Mouse (Mus musculus): ENCODE results near the gene Prkca. TPM values are rescaled to one million over a fixed set of nuclear protein-coding genes. Genes with fewer than 3 reads are reported as not detected.

Prkca gene
- 8.2 and 8.6 TPM in 2 replicates for polyA plus RNA-seq (2015; fragmentation: Nextera tagmentation; extraction: Ambion mirVana)

DNA sequence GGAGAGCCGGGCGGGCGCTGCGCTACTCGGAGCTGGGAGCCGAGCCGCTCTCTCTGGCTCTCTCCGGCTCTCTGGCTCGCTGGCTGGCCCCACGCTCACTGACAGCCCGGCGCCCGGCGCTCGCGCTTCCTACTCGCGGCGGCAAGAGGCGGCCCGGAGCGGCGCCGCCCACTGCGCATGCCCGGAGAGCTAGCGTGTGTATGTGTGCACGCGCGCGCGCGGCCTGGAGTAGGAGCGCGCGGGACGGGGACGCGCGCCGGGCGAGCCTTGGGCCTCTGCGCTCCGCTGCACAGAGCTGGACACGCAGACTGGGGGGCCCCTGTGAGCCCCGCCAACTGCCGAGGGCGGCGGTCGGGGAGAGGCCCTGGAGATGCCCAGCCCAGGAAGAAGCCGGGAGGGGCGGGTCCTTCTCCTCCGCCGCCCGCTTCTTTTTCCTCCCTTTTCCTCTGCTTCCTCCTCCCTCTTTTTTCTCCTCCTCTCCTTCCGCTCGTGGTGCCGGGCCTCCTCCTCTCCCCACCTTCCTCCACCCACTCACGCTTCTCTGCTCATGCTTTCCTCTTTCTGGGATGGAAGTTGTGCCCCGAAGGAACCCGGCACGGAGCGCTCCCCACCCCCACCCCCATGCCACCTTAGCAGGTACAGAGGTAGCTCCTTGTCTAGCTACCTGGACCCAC, at the start of gene Prkca:
Prkca (minus strand) TSS at position 140 of the 674 bp plus-strand sequence.
- ATAC-seq (ENCODE audit: low FRiP score, low read depth), result peak; percentile 97
- Histone ChIP-seq H3K9me3 (no peaks in the 10 kb centered on the region), H3K27ac (replicated peaks) (peak within 1 kb of the TSS; percentile 91), H3K36me3 (no peaks in the 10 kb centered on the region), H3K27me3 (no peaks in the 10 kb centered on the region), H3K9ac (peak within 1 kb of the TSS; percentile 77), H3K4me1 (replicated peaks) (peaks cover 27% of the 10 kb centered on the region), H3K4me3 (peak within 1 kb of the TSS; percentile 66), H3K4me2 (peak within 1 kb of the TSS; percentile 92)
- WGBS, result under 1% methylated on average over 51 of the region's 63 CpGs

GRCm38 (mm10) chr11:108385666-108386024, 41.9 kb upstream of the Prkca start:
- no peak overlapping the region for H3K4me2 ChIP-seq
- no peak overlapping the region for H3K27ac ChIP-seq (replicated peaks)
- H3K4me3 ChIP-seq, result no peak overlapping the region
- H3K4me1 ChIP-seq (replicated peaks), result peaks cover 7% of the 10 kb centered on the region
- H3K9me3 ChIP-seq, result no peaks in the 10 kb centered on the region
- no peak for ATAC-seq (ENCODE audit: low FRiP score, low read depth)
- 94% methylated on average over 1 of the region's 1 CpGs for WGBS
- H3K27me3 ChIP-seq, result no peaks in the 10 kb centered on the region
- H3K36me3 ChIP-seq, result no peaks in the 10 kb centered on the region
- H3K9ac ChIP-seq, result no peak overlapping the region

DNA sequence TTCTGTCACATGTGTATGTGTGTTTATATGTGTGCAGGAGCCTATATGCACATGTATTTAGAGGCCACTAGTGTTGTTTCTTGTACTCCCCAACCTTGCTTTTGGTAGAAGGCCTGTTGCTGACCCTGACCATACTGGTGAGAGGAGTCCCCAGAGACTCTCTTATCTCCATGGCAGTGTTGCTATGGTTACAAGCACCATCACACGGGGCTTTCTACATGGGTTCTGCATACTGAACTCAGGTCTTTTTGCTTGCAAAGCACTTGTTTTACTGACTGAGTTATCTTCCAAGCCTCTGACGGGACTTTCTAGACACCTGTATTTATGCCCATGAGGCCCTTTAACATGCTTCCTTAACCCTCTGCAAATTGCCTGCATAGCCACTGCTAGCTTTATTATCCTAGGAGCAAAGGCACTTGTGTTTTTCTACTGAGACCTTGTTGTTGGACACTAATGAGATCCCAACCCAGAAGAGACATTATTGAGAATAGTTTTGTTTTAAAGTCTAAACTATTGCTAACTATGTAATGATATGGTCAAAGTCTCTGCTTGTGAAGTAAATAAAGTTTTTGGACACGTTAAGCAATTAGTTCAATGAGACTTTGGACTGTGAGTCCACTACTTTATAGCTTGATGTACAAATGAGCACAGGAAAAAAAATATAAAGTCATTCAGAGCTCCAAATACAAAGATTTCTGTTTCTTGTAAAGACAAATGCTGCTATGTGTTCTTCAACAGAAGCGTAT, 41.4 kb upstream of the Prkca start:
- Histone ChIP-seq H3K4me2 (no peak overlapping the region), H3K4me3 (no peak overlapping the region), H3K27me3 (no peaks in the 10 kb centered on the region), H3K36me3 (no peaks in the 10 kb centered on the region), H3K9ac (no peak overlapping the region), H3K4me1 (replicated peaks) (peaks cover 7% of the 10 kb centered on the region), H3K27ac (replicated peaks) (no peak overlapping the region), H3K9me3 (no peaks in the 10 kb centered on the region)
- 53% methylated on average over 4 of the region's 4 CpGs for WGBS
- no peak for ATAC-seq (ENCODE audit: low FRiP score, low read depth)

DNA sequence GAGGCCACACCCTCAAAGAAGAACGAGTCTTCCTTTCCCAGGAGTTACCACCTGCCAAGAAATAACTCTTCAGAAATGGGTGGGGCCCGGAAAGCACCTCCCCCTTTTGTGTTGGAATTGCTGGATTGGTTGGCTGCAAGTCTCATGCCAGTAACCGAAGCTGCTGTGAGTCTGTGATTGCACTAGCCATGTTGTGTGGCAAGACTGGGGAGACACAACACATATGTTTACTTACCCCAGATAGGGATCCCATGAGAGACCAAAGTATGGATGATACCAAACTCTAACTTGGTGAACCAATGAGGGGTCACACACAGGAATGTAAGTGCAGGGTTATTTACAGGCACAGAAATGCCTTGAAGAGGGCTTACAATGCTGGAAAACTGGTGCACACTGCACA, 38.9 kb upstream of the Prkca start:
- Histone ChIP-seq H3K9ac (no peak overlapping the region), H3K36me3 (no peaks in the 10 kb centered on the region), H3K4me3 (no peak overlapping the region), H3K27me3 (no peaks in the 10 kb centered on the region), H3K27ac (replicated peaks) (no peak overlapping the region), H3K4me2 (no peak overlapping the region), H3K9me3 (no peaks in the 10 kb centered on the region), H3K4me1 (replicated peaks) (peaks cover 9% of the 10 kb centered on the region)
- no peak for ATAC-seq (ENCODE audit: low FRiP score, low read depth)
- WGBS, result 83% methylated on average over 3 of the region's 3 CpGs

- 0 out of 2 replicates have a peak, but pooled peaks have one; percentile 6 for ATAC-seq (ENCODE audit: low FRiP score, low read depth)
- Histone ChIP-seq H3K4me3 (no peak overlapping the region), H3K4me1 (replicated peaks) (0 out of 2 replicates have a peak, but pooled peaks cover 2% of the 10 kb centered on the region), H3K9ac (no peak overlapping the region), H3K36me3 (no peaks in the 10 kb centered on the region), H3K9me3 (no peaks in the 10 kb centered on the region), H3K27me3 (no peaks in the 10 kb centered on the region), H3K4me2 (no peak overlapping the region), H3K27ac (replicated peaks) (no peak overlapping the region)
- 81% methylated on average over 4 of the region's 4 CpGs for WGBS
These were observed 34.6 kb upstream of the Prkca start for GRCm38 (mm10) chr11:108378363-108378751.

- Histone ChIP-seq H3K9ac (no peak overlapping the region), H3K27me3 (no peaks in the 10 kb centered on the region), H3K27ac (replicated peaks) (no peak overlapping the region), H3K4me3 (no peak overlapping the region), H3K36me3 (no peaks in the 10 kb centered on the region), H3K9me3 (no peaks in the 10 kb centered on the region), H3K4me2 (peak overlapping the region; percentile 31), H3K4me1 (replicated peaks) (0 out of 2 replicates have a peak, but pooled peaks cover 2% of the 10 kb centered on the region)
- peak; percentile 84; the same call in 1 of the 2 replicates for ATAC-seq (ENCODE audit: low FRiP score, low read depth)
- WGBS, result 28% methylated on average over 19 of the region's 19 CpGs
These were observed 34.1 kb upstream of the Prkca start for GRCm38 (mm10) chr11:108377680-108378362.

DNA sequence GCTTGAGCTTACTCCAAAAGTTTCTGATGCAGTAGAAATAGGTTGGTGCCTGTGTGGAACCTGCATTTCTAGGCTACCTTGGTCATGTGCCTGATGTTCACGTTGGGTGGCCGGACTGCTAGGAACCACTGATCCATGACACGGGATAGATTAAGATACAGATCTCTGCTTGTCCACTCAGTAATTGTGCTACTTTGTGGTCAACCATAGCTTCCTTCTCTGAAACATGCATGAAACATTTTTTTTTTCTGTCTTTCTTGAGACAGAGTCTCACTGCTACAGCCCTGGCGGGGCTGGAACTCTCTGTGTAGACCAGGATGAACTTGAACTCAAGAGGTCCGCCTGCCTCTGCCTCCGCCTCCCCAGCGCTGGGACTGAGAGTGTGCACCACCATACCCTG, 33.1 kb upstream of the Prkca start:
- H3K9me3 ChIP-seq, result no peaks in the 10 kb centered on the region
- H3K36me3 ChIP-seq, result no peaks in the 10 kb centered on the region
- H3K4me3 ChIP-seq, result no peak overlapping the region
- WGBS, result 93% methylated on average over 7 of the region's 7 CpGs
- ATAC-seq (ENCODE audit: low FRiP score, low read depth), result no peak
- H3K27me3 ChIP-seq, result no peaks in the 10 kb centered on the region
- H3K27ac ChIP-seq (replicated peaks), result no peak overlapping the region
- no peak overlapping the region for H3K9ac ChIP-seq
- no peak overlapping the region for H3K4me2 ChIP-seq
- H3K4me1 ChIP-seq (replicated peaks), result 0 out of 2 replicates have a peak, but pooled peaks cover 2% of the 10 kb centered on the region

DNA sequence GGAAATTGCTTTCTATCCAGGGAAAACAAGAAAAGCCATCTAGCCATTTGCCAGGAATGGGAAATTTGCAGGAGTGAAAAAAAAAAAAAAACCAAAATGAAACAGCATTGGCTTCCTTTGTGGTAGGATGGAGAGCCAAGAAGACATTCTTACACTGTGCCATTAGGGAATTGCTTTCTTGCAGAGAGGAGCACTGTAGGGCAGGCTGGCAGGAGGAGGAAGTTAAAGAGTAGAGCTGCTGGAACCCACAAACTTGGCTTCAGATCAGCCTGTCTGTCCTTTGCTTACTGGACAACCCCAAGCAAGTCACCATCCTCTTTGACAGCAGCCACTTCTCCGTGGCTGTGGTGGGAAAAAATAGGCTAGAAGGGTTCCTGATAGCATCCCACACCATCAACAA, 23.3 kb upstream of the Prkca start:
- H3K27ac ChIP-seq (replicated peaks), result no peak overlapping the region
- no peaks in the 10 kb centered on the region for H3K4me1 ChIP-seq (replicated peaks)
- H3K9me3 ChIP-seq, result no peaks in the 10 kb centered on the region
- 79% methylated on average over 1 of the region's 1 CpGs for WGBS
- H3K4me3 ChIP-seq, result no peak overlapping the region
- no peak for ATAC-seq (ENCODE audit: low FRiP score, low read depth)
- H3K9ac ChIP-seq, result no peak overlapping the region
- no peaks in the 10 kb centered on the region for H3K27me3 ChIP-seq
- no peak overlapping the region for H3K4me2 ChIP-seq
- H3K36me3 ChIP-seq, result no peaks in the 10 kb centered on the region

GRCm38 (mm10) chr11:108365600-108365999, 21.9 kb upstream of the Prkca start:
- H3K9ac ChIP-seq, result no peak overlapping the region
- no peak overlapping the region for H3K4me3 ChIP-seq
- 74% methylated on average over 7 of the region's 7 CpGs for WGBS
- H3K36me3 ChIP-seq, result no peaks in the 10 kb centered on the region
- H3K27me3 ChIP-seq, result no peaks in the 10 kb centered on the region
- H3K9me3 ChIP-seq, result no peaks in the 10 kb centered on the region
- H3K27ac ChIP-seq (replicated peaks), result no peak overlapping the region
- ATAC-seq (ENCODE audit: low FRiP score, low read depth), result no peak
- H3K4me2 ChIP-seq, result no peak overlapping the region
- no peaks in the 10 kb centered on the region for H3K4me1 ChIP-seq (replicated peaks)

- H3K4me2 ChIP-seq, result no peak overlapping the region
- H3K27ac ChIP-seq (replicated peaks), result no peak overlapping the region
- no peaks in the 10 kb centered on the region for H3K27me3 ChIP-seq
- 57% methylated on average over 6 of the region's 7 CpGs for WGBS
- H3K36me3 ChIP-seq, result no peaks in the 10 kb centered on the region
- ATAC-seq (ENCODE audit: low FRiP score, low read depth), result no peak
- no peaks in the 10 kb centered on the region for H3K4me1 ChIP-seq (replicated peaks)
- H3K9ac ChIP-seq, result no peak overlapping the region
- H3K9me3 ChIP-seq, result no peaks in the 10 kb centered on the region
- no peak overlapping the region for H3K4me3 ChIP-seq
These were observed 21.3 kb upstream of the Prkca start for GRCm38 (mm10) chr11:108364945-108365589.

- no peak overlapping the region for H3K4me3 ChIP-seq
- no peaks in the 10 kb centered on the region for H3K27me3 ChIP-seq
- H3K4me2 ChIP-seq, result no peak overlapping the region
- H3K36me3 ChIP-seq, result no peaks in the 10 kb centered on the region
- H3K27ac ChIP-seq (replicated peaks), result no peak overlapping the region
- ATAC-seq (ENCODE audit: low FRiP score, low read depth), result no peak
- WGBS, result 87% methylated on average over 4 of the region's 4 CpGs
- no peaks in the 10 kb centered on the region for H3K9me3 ChIP-seq
- H3K9ac ChIP-seq, result no peak overlapping the region
- no peaks in the 10 kb centered on the region for H3K4me1 ChIP-seq (replicated peaks)
These were observed 20.3 kb upstream of the Prkca start for GRCm38 (mm10) chr11:108363991-108364390.

DNA sequence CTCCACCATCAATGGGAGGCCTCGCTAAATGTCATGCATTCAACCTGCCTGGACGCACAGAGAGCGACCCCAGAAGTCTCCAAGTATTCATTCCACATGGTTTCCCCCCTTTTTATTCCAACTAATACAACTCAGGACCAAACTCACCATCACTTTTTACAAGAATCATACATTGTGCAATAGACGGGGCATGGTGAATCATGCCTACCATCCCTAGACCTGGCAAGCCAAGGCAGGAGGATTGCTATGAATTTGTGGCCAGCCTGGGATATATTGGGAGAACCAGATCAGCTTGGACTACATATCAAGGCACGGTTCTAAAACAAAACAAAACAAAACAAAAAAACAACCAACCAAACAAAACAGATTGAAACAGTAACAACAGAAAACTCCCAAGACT, 19.2 kb upstream of the Prkca start:
- H3K36me3 ChIP-seq, result no peaks in the 10 kb centered on the region
- H3K4me3 ChIP-seq, result no peak overlapping the region
- H3K27me3 ChIP-seq, result no peaks in the 10 kb centered on the region
- H3K4me2 ChIP-seq, result no peak overlapping the region
- H3K4me1 ChIP-seq (replicated peaks), result no peaks in the 10 kb centered on the region
- no peaks in the 10 kb centered on the region for H3K9me3 ChIP-seq
- H3K9ac ChIP-seq, result no peak overlapping the region
- no peak for ATAC-seq (ENCODE audit: low FRiP score, low read depth)
- WGBS, result 91% methylated on average over 5 of the region's 5 CpGs
- no peak overlapping the region for H3K27ac ChIP-seq (replicated peaks)
